Mouse (Mus musculus) spleen, adult 2 months (tissue): ENCODE data around the gene Otop3. TPM values are rescaled to one million over a fixed set of nuclear protein-coding genes. Genes with fewer than 3 reads are reported as not detected.

Experiments used
- DNase-seq, 2 experiments: peaks; one replicate each; pipeline versions ENCODE4 v3.0.0 to v3.0.0-alpha.2; 2012 to 2021; ENCODE audit warnings: low spot score in 2 of 2, low read depth in 1 of 2
- H3K27ac ChIP-seq: fragments of 200-500 bp; 2 replicates; pipeline ENCODE4 v1.5.1; 2012; ENCODE audit warnings: low read length, inconsistent platforms; ENCODE audit not compliant: insufficient read depth
- H3K27me3 ChIP-seq: fragments of 200-500 bp; 2 replicates; pipeline ENCODE4 v1.6.1; 2012; ENCODE audit warnings: mild to moderate bottlenecking, moderate library complexity, low read length, inconsistent platforms; ENCODE audit not compliant: control insufficient read depth, insufficient read depth
- H3K36me3 ChIP-seq: fragments of 200-500 bp; 2 replicates; pipeline ENCODE4 v1.6.1; 2012; ENCODE audit warnings: mild to moderate bottlenecking, low read length, inconsistent platforms; ENCODE audit not compliant: control insufficient read depth, insufficient read depth
- H3K4me1 ChIP-seq: fragments of 200-500 bp; 2 replicates; pipeline ENCODE4 v1.6.1; 2011; ENCODE audit warnings: inconsistent platforms; ENCODE audit not compliant: control insufficient read depth, insufficient read depth, insufficient read length
- H3K4me3 ChIP-seq: fragments of 200-500 bp; 2 replicates; pipeline ENCODE4 v1.5.1; 2011; ENCODE audit warnings: mild to moderate bottlenecking, inconsistent platforms; ENCODE audit not compliant: insufficient read depth, insufficient read length; ENCODE audit errors: extremely low read depth
- CTCF ChIP-seq: fragments of 200-500 bp; IDR thresholded peaks from 2 replicates; pipeline ENCODE4 v1.5.1; 2011; ENCODE audit warnings: mild to moderate bottlenecking, inconsistent platforms; ENCODE audit not compliant: insufficient read depth, insufficient read length, insufficient replicate concordance; ENCODE audit errors: extremely low read depth
- POLR2A ChIP-seq: fragments of 200-500 bp; IDR thresholded peaks from 2 replicates; pipeline ENCODE4 v1.6.1; 2011; ENCODE audit warnings: low read depth, low read length, inconsistent platforms
- WGBS: fragments of 180-500 bp; shearing (Covaris S2); methylation state at CpG from one replicate; pipeline ENCODE4 v1.1.7; 2018; 5-methylcytosine and 5-hydroxymethylcytosine counted together
- polyA plus RNA-seq: library from polyadenylated mRNA; depleted of rRNA; stranded (reverse); fragments of >200 nt; gene quantifications from 2 replicates; pipeline ENCODE4 v1.2.3, GENCODE M21; 2012

Otop3 gene
- polyA plus RNA-seq, 1 experiment, result not detected

GRCm38 (mm10) chr11:115335223-115335622 lies 692 bp downstream of the Otop3 start:
- WGBS, result 53% methylated on average over 12 of the region's 12 CpGs
- Histone ChIP-seq H3K4me1 (0 out of 2 replicates have a peak, but pooled peaks cover 6% of the 10 kb centered on the region), H3K4me3 (no peak overlapping the region), H3K27ac (no peak overlapping the region), H3K36me3 (no peaks in the 10 kb centered on the region), H3K27me3 (peaks cover 4% of the 10 kb centered on the region; the same call in 1 of the 2 replicates)
- TF ChIP-seq POLR2A, result no peak
- TF ChIP-seq CTCF, result no peak
- DNase-seq, result no peak

GRCm38 (mm10) chr11:115336115-115336514 lies 1.6 kb downstream of the Otop3 start:
- TF ChIP-seq POLR2A (no peak), CTCF (no peak)
- H3K27me3 ChIP-seq, result peaks cover 4% of the 10 kb centered on the region; the same call in 1 of the 2 replicates
- WGBS, result 22% methylated on average over 6 of the region's 6 CpGs
- H3K36me3 ChIP-seq, result no peaks in the 10 kb centered on the region
- no peak overlapping the region for H3K27ac ChIP-seq
- H3K4me3 ChIP-seq, result no peak overlapping the region
- no peak for DNase-seq
- 0 out of 2 replicates have a peak, but pooled peaks cover 6% of the 10 kb centered on the region for H3K4me1 ChIP-seq

DNA sequence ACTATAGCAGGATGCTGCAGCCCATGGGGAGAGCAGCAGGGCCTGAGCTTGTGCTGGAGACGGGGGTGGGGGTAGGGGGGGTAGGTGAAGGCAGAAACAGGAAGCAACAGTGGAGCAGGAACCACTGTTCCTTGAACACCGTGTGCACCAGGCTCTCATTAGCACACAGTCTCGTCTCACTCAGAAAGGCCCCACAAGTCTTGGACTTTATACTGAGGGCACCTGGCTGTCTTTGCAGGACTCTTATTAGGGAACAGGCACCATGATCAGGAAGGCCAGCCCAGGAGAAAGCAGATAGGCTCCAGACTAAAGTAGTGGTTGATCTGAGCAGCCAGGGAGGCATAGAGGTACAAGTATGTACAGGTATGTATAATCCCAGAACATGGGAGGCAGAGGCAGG lies 2.8 kb downstream of the Otop3 start:
- no peak overlapping the region for H3K27ac ChIP-seq
- no peak for TF ChIP-seq POLR2A
- no peak for TF ChIP-seq CTCF
- no peak overlapping the region for H3K4me3 ChIP-seq
- no peak for DNase-seq
- H3K4me1 ChIP-seq, result 0 out of 2 replicates have a peak, but pooled peaks cover 6% of the 10 kb centered on the region
- no peaks in the 10 kb centered on the region for H3K36me3 ChIP-seq
- 3% methylated on average over 3 of the region's 3 CpGs for WGBS
- peaks cover 4% of the 10 kb centered on the region; the same call in 1 of the 2 replicates for H3K27me3 ChIP-seq

DNA sequence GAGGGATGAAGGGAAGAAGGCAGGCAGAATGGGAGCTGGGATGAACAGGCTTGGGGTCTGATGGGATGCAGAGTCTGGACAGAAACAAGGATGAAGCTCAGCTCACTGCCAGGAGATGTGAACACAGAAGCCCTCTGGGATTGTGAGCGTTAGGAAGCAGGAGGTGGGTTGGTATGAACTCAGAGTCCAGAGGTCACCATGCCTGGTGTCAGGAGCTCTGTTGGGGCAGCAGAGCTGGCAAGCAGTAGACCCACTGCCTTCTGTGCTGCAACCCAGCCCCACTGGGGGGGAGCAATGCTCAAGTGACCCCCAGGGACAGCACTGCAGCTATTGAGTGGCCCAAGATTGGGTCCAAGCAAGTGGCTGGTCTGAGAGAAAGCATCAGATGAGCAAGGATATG lies 3.3 kb downstream of the Otop3 start:
- no peak overlapping the region for H3K4me3 ChIP-seq
- WGBS, result 76% methylated on average over 1 of the region's 1 CpGs
- H3K27me3 ChIP-seq, result peaks cover 4% of the 10 kb centered on the region; the same call in 1 of the 2 replicates
- H3K27ac ChIP-seq, result no peak overlapping the region
- TF ChIP-seq CTCF, result no peak
- no peak for TF ChIP-seq POLR2A
- no peaks in the 10 kb centered on the region for H3K36me3 ChIP-seq
- H3K4me1 ChIP-seq, result 0 out of 2 replicates have a peak, but pooled peaks cover 6% of the 10 kb centered on the region
- DNase-seq, result no peak

DNA sequence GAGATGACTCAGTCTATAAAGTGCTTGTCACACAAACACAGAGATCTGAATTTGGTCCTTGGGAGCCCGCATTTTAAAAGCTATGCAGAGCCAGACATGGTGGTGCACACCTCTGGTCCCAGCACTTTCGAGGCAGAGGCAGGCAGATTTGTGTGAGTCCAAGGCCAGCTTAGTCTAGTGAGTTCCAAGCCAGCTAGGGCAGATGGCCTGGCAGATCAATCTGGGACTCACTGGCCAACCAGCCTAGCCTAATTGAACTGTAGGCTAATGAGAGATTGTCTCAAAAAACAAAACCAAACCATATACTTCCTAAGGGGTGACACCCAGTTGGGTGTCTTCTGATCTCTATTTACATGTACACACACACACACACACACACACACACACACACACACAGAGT lies 6.7 kb downstream of the Otop3 start:
- no peak for DNase-seq
- Histone ChIP-seq H3K36me3 (no peaks in the 10 kb centered on the region), H3K27me3 (0 out of 2 replicates have a peak, but pooled peaks cover 1% of the 10 kb centered on the region), H3K4me3 (no peak overlapping the region), H3K4me1 (0 out of 2 replicates have a peak, but pooled peaks cover 6% of the 10 kb centered on the region), H3K27ac (no peak overlapping the region)
- TF ChIP-seq POLR2A, result no peak
- TF ChIP-seq CTCF, result no peak
- 48% methylated on average over 2 of the region's 2 CpGs for WGBS

GRCm38 (mm10) chr11:115341866-115342265 lies 7.3 kb downstream of the Otop3 start:
- WGBS, result 75% methylated on average over 6 of the region's 6 CpGs
- no peak overlapping the region for H3K27ac ChIP-seq
- no peak overlapping the region for H3K4me3 ChIP-seq
- no peak for DNase-seq
- H3K36me3 ChIP-seq, result no peaks in the 10 kb centered on the region
- TF ChIP-seq POLR2A, result no peak
- TF ChIP-seq CTCF, result no peak
- 0 out of 2 replicates have a peak, but pooled peaks cover 6% of the 10 kb centered on the region for H3K4me1 ChIP-seq
- H3K27me3 ChIP-seq, result 0 out of 2 replicates have a peak, but pooled peaks cover 1% of the 10 kb centered on the region

DNA sequence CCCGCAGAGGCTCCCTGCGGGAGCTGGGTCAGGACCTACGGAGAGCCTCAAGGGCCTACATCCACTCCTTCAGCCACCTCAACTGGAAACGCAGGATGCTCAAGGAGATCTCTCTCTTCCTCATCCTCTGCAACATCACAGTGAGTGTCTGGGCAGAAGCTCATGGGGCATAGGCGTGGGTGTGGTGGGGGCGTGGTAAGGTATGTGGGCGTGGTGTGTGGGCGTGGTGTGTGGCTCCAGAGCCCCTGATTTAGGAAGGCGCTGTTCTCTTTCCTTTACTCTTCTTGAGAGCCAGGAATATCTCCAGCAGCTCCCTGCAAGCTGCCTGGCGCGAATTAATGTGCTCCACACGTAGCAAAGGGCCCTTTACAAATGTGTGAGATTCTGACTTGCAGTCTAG lies 10.4 kb downstream of the Otop3 start:
- no peaks in the 10 kb centered on the region for H3K36me3 ChIP-seq

More for the DNA sequence above, 10.4 kb downstream of the Otop3 start:
- no peaks in the 10 kb centered on the region for H3K27me3 ChIP-seq
- H3K4me1 ChIP-seq, result no peaks in the 10 kb centered on the region
- H3K27ac ChIP-seq, result no peak overlapping the region
- TF ChIP-seq POLR2A (no peak), CTCF (no peak)
- DNase-seq, result no peak
- no peak overlapping the region for H3K4me3 ChIP-seq
- WGBS, result 20% methylated on average over 12 of the region's 12 CpGs
